Mouse (Mus musculus): Measurements from ENCODE around the gene Cldn20.

GRCm38 (mm10) chr17:3547725-3548124, 15.4 kb downstream of the Cldn20 start:
- no peak for TF ChIP-seq CTCF (IDR thresholded peaks at IDR 0.05; ENCODE audit: borderline replicate concordance, insufficient read depth, low read depth, low read length)
- TF ChIP-seq POLR2A (IDR thresholded peaks at IDR 0.05; ENCODE audit: borderline replicate concordance, insufficient read depth, low read length) = no peak

Data from cerebellum, adult 2 months (tissue).